In the genomic region with DNA sequence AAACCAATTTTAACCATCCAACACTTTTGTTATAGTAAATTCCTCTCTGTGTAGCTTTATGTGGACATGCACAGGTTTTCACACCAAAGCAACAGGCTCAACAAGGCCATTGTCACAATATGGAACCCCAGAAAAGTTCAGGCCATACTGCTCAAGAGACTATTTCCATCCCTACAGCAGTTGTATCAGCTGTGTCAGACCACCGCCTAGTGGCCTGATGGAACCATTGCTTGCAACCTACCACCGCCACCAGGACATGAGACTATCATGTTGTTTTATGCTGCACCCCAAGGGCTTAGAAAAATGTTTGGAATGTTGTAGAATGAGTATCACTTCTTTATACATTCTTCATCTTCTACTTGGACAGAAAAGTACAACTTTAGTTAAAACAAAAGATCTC, we compare ENCODE assay signal across 8 mouse cellular contexts. TPM values are rescaled to one million over a fixed set of nuclear protein-coding genes. Genes with fewer than 3 reads are reported as not detected.
A peak's percentile ranks its signal among the peaks of the same experiment; 100 is the strongest.
DNase-seq lines count a peak whose midpoint lies in the region; ATAC-seq lines count a peak whose summit lies in the region.

No protein-coding gene starts in this region.

- no peaks in the 10 kb centered on the region for H3K36me3 ChIP-seq in limb, embryonic 15.5 days
- H3K36me3 ChIP-seq in neural tube, embryonic 14.5 days (ENCODE audit: control insufficient read depth, insufficient read depth, low read length) = no peaks in the 10 kb centered on the region

- H3K9ac ChIP-seq in limb, embryonic 15.5 days = no peak overlapping the region
- no peak overlapping the region for H3K9ac ChIP-seq in neural tube, embryonic 14.5 days (replicated peaks; ENCODE audit: low read depth, low read length)

- no peak overlapping the region for H3K27ac ChIP-seq in limb, embryonic 15.5 days
- H3K27ac ChIP-seq in neural tube, embryonic 14.5 days (ENCODE audit: low read depth, low read length) = no peak overlapping the region

- no peak overlapping the region for H3K4me2 ChIP-seq in limb, embryonic 15.5 days
- no peak overlapping the region for H3K4me2 ChIP-seq in neural tube, embryonic 14.5 days (ENCODE audit: low read depth, low read length)

- no peak overlapping the region for H3K4me3 ChIP-seq in limb, embryonic 15.5 days
- H3K4me3 ChIP-seq in neural tube, embryonic 14.5 days (ENCODE audit: low read depth, low read length) = no peak overlapping the region

- peak; percentile 69 for DNase-seq in 416B (ENCODE audit: low read depth)
- peak; percentile 79 for DNase-seq in MN1 (ENCODE audit: low spot score)
- DNase-seq in embryo, embryonic 10 days (ENCODE audit: low spot score) = peak; percentile 91
- peak; percentile 71 to 85 for DNase-seq in heart, adult 18-20 months
- DNase-seq in kidney, adult 9 months = peak; percentile 85
- DNase-seq in testis, postnatal 10 days (ENCODE audit: low spot score) = peak; percentile 71

- H3K27me3 ChIP-seq in limb, embryonic 15.5 days = no peaks in the 10 kb centered on the region
- H3K27me3 ChIP-seq in neural tube, embryonic 14.5 days (ENCODE audit: control insufficient read depth, insufficient read depth, low read length) = no peaks in the 10 kb centered on the region

- peak; percentile 61 for ATAC-seq in limb, embryonic 15.5 days (ENCODE audit: insufficient number of reproducible peaks, low FRiP score, low TSS enrichment, low read depth)
- ATAC-seq in neural tube, embryonic 14.5 days (ENCODE audit: low read depth) = peak; percentile 77

- WGBS in limb, embryonic 15.5 days = 9% methylated on average over 2 of the region's 2 CpGs
- WGBS in neural tube, embryonic 14.5 days = 16% methylated on average over 2 of the region's 2 CpGs

- H3K4me1 ChIP-seq in limb, embryonic 15.5 days = peaks cover 7% of the 10 kb centered on the region; the same call in 1 of the 2 replicates
- no peaks in the 10 kb centered on the region for H3K4me1 ChIP-seq in neural tube, embryonic 14.5 days (ENCODE audit: control insufficient read depth, insufficient read depth, low read length)

- H3K9me3 ChIP-seq in limb, embryonic 15.5 days = no peaks in the 10 kb centered on the region
- H3K9me3 ChIP-seq in neural tube, embryonic 14.5 days (ENCODE audit: control insufficient read depth, low read length) = no peaks in the 10 kb centered on the region

RNA-seq across cellular contexts. Expression of a gene that starts 10.5 kb away (rescaled TPM):
- total RNA-seq in heart, adult 18-20 months (2021) = 1 to 10 TPM; 6.3 to 6.9 TPM
- 56.5 and 62.3 TPM in 2 replicates for polyA plus RNA-seq in limb, embryonic 15.5 days (2015; fragmentation: Nextera tagmentation; extraction: Ambion mirVana)
- polyA plus RNA-seq in neural tube, embryonic 14.5 days (2014; fragmentation: Nextera tagmentation; extraction: Ambion mirVana) = 30.1 and 40.8 TPM in 2 replicates

RNA-seq across cellular contexts. Expression of a gene that starts 10.8 kb away (rescaled TPM):
- total RNA-seq in heart, adult 18-20 months (2021) = 1 to 10 TPM; 1.2 to 1.4 TPM
- 0.99 and 1.2 TPM in 2 replicates for polyA plus RNA-seq in limb, embryonic 15.5 days (2015; fragmentation: Nextera tagmentation; extraction: Ambion mirVana)
- polyA plus RNA-seq in neural tube, embryonic 14.5 days (2014; fragmentation: Nextera tagmentation; extraction: Ambion mirVana) = 0.52 and 1.1 TPM in 2 replicates
